Mouse (Mus musculus) brain, embryonic 14.5 days (tissue): ENCODE measurements at regions not wholly inside any gene's neighbourhood (a gene's known extent, or its start where the extent isn't known, plus 50 kb on each side); places are given as distances from the start of the nearest gene placed in this dataset.

Source experiments
- DNase-seq: peaks from one replicate; pipeline ENCODE4 v3.0.0-alpha.2; 2011; ENCODE audit warnings: low read depth
- CTCF ChIP-seq: fragments of 200-500 bp; IDR thresholded peaks from 2 replicates; pipeline ENCODE4 v1.5.1; 2012; ENCODE audit warnings: inconsistent platforms, mild to moderate bottlenecking, moderate library complexity, borderline replicate concordance; ENCODE audit not compliant: insufficient read depth, insufficient read length; ENCODE audit errors: extremely low read depth
- POLR2A ChIP-seq: fragments of 200-500 bp; IDR thresholded peaks from 2 replicates; pipeline ENCODE4 v1.6.1; 2012; ENCODE audit warnings: mild to moderate bottlenecking, inconsistent platforms, borderline replicate concordance; ENCODE audit not compliant: poor library complexity, insufficient read depth, insufficient read length, severe bottlenecking; ENCODE audit errors: extremely low read depth

GRCm38 (mm10) chr6:137931318-137931717 is 148.4 kb downstream of the Slc15a5 start:
- TF ChIP-seq POLR2A (no peak), CTCF (no peak)
- DNase-seq, result peak; percentile 33

DNA sequence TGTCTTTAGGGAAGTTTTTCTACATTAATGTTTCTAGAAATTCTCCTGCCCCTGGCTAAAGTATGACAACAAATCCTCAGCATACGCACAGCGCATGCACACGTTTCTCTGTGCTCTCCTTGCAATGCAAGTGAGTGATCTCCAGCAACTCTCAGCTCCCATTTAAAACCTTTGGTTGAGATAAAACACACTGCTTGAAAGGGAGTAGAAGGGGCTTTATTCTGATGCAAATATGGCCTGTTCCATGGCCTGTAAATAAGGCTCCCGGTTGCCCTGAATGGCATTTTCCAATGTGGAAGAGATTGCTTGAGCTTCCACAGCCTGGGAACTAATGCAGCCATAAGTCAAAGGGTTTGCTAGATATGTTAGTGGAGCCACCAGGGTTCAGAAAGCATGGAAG is 156.4 kb downstream of the Slc15a5 start:
- TF ChIP-seq CTCF (no peak), POLR2A (no peak)
- DNase-seq, result peak; percentile 59

DNA sequence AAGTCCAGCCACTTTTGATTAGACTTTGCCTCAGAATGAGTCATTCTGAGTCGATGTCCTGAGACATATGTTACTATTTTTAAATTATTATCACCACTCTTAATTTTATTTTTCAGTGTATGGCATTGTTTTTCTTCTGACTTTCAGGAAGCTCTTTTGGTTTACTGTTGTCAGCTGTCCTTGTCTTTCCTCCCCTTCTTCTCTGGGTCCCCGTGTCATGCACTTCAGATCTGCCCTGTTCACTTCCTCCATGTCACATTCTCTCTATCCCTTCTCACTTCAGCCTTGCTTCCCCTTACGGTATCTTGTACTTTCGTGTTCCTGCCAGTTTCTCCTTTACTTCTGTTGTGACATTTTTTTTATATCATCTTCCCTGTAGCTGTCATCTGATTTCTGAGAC is 161.6 kb downstream of the Slc15a5 start:
- TF ChIP-seq CTCF, result no peak
- TF ChIP-seq POLR2A, result no peak
- no peak for DNase-seq

- TF ChIP-seq POLR2A (no peak), CTCF (no peak)
- DNase-seq, result no peak
Measured at GRCm38 (mm10) chr6:137907836-137908235, 153.5 kb downstream of the Dera start.
